Mouse (Mus musculus): ENCODE data around the gene Snrnp25. TPM values are rescaled to one million over a fixed set of nuclear protein-coding genes. Genes with fewer than 3 reads are reported as not detected.

Snrnp25 gene
- polyA plus RNA-seq, 1 experiment from 2014 or later = 61.1 TPM

GRCm38 (mm10) chr11:32238093-32238860 lies 33.1 kb downstream of the Snrnp25 start:
- Histone ChIP-seq H3K4me2 (replicated peaks; ENCODE audit: low read depth, low read length) (no peak overlapping the region), H3K36me3 (ENCODE audit: insufficient read depth, low read length) (peaks cover 28% of the 10 kb centered on the region), H3K4me3 (ENCODE audit: low read length) (no peak overlapping the region), H3K27ac (ENCODE audit: low read length) (no peak overlapping the region), H3K9me3 (ENCODE audit: low read length) (no peaks in the 10 kb centered on the region), H3K27me3 (ENCODE audit: insufficient read depth, low read length) (no peaks in the 10 kb centered on the region), H3K4me1 (ENCODE audit: insufficient read depth, low read length) (peaks cover 17% of the 10 kb centered on the region), H3K9ac (replicated peaks; ENCODE audit: low read length) (no peak overlapping the region)
- 63% methylated on average over 5 of the region's 5 CpGs for WGBS
- ATAC-seq (ENCODE audit: low FRiP score, low TSS enrichment) = 0 out of 2 replicates have a peak, but pooled peaks have one; percentile 26

- H3K36me3 ChIP-seq (ENCODE audit: insufficient read depth, low read length) = peaks cover 14% of the 10 kb centered on the region
- H3K27me3 ChIP-seq (ENCODE audit: insufficient read depth, low read length) = no peaks in the 10 kb centered on the region
- no peak overlapping the region for H3K9ac ChIP-seq (replicated peaks; ENCODE audit: low read length)
- H3K4me1 ChIP-seq (ENCODE audit: insufficient read depth, low read length) = peaks cover 20% of the 10 kb centered on the region
- ATAC-seq (ENCODE audit: low FRiP score, low TSS enrichment) = no peak
- no peak overlapping the region for H3K4me2 ChIP-seq (replicated peaks; ENCODE audit: low read depth, low read length)
- H3K9me3 ChIP-seq (ENCODE audit: low read length) = no peaks in the 10 kb centered on the region
- no peak overlapping the region for H3K27ac ChIP-seq (ENCODE audit: low read length)
- H3K4me3 ChIP-seq (ENCODE audit: low read length) = no peak overlapping the region
These were observed 36.2 kb downstream of the Snrnp25 start for GRCm38 (mm10) chr11:32241391-32241790.

DNA sequence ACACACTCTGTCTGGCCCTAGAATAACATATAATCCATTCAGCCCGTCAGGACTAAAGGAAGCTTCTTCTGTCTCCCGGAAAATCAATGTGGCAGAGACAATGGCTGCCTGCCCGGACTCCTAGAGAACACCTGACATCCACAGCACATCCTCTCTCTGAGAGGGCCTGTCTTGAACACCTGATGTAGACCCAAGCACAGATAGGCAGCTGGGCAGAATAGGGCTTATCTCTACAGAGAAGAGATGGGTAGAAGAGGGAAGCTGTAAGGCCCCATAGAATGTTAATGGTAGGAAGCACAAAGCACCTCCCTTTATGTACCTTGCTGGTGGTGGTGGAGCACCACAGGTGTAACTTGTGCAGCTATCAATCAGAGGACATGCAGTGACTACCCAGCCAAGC lies 37.0 kb downstream of the Snrnp25 start:
- Histone ChIP-seq H3K4me1 (ENCODE audit: insufficient read depth, low read length) (peaks cover 18% of the 10 kb centered on the region), H3K36me3 (ENCODE audit: insufficient read depth, low read length) (peaks cover 15% of the 10 kb centered on the region), H3K4me3 (ENCODE audit: low read length) (no peak overlapping the region), H3K27ac (ENCODE audit: low read length) (no peak overlapping the region), H3K27me3 (ENCODE audit: insufficient read depth, low read length) (no peaks in the 10 kb centered on the region), H3K9me3 (ENCODE audit: low read length) (no peaks in the 10 kb centered on the region), H3K9ac (replicated peaks; ENCODE audit: low read length) (no peak overlapping the region), H3K4me2 (replicated peaks; ENCODE audit: low read depth, low read length) (no peak overlapping the region)
- ATAC-seq (ENCODE audit: low FRiP score, low TSS enrichment) = no peak
- WGBS = 92% methylated on average over 3 of the region's 3 CpGs

- WGBS = 39% methylated on average over 7 of the region's 7 CpGs
- Histone ChIP-seq H3K9me3 (ENCODE audit: low read length) (no peaks in the 10 kb centered on the region), H3K27me3 (ENCODE audit: insufficient read depth, low read length) (no peaks in the 10 kb centered on the region), H3K4me3 (ENCODE audit: low read length) (no peak overlapping the region), H3K27ac (ENCODE audit: low read length) (peak overlapping the region; percentile 84), H3K36me3 (ENCODE audit: insufficient read depth, low read length) (peaks cover 22% of the 10 kb centered on the region), H3K9ac (replicated peaks; ENCODE audit: low read length) (no peak overlapping the region), H3K4me1 (ENCODE audit: insufficient read depth, low read length) (peaks cover 18% of the 10 kb centered on the region), H3K4me2 (replicated peaks; ENCODE audit: low read depth, low read length) (0 out of 2 replicates have a peak overlapping the region, but pooled peaks have one; percentile 8)
- ATAC-seq (ENCODE audit: low FRiP score, low TSS enrichment) = peak; percentile 85
These were observed 38.2 kb downstream of the Snrnp25 start for GRCm38 (mm10) chr11:32243205-32243955.

GRCm38 (mm10) chr11:32244064-32244463 lies 38.8 kb downstream of the Snrnp25 start:
- peaks cover 26% of the 10 kb centered on the region for H3K36me3 ChIP-seq (ENCODE audit: insufficient read depth, low read length)
- H3K27ac ChIP-seq (ENCODE audit: low read length) = peak overlapping the region; percentile 84
- no peak overlapping the region for H3K9ac ChIP-seq (replicated peaks; ENCODE audit: low read length)
- H3K4me2 ChIP-seq (replicated peaks; ENCODE audit: low read depth, low read length) = no peak overlapping the region
- no peaks in the 10 kb centered on the region for H3K9me3 ChIP-seq (ENCODE audit: low read length)
- no peak overlapping the region for H3K4me3 ChIP-seq (ENCODE audit: low read length)
- peaks cover 18% of the 10 kb centered on the region for H3K4me1 ChIP-seq (ENCODE audit: insufficient read depth, low read length)
- no peak for ATAC-seq (ENCODE audit: low FRiP score, low TSS enrichment)
- H3K27me3 ChIP-seq (ENCODE audit: insufficient read depth, low read length) = no peaks in the 10 kb centered on the region
- WGBS = 55% methylated on average over 3 of the region's 3 CpGs

- 75% methylated on average over 1 of the region's 1 CpGs for WGBS
These were observed 39.4 kb downstream of the Snrnp25 start for GRCm38 (mm10) chr11:32244617-32245016.

DNA sequence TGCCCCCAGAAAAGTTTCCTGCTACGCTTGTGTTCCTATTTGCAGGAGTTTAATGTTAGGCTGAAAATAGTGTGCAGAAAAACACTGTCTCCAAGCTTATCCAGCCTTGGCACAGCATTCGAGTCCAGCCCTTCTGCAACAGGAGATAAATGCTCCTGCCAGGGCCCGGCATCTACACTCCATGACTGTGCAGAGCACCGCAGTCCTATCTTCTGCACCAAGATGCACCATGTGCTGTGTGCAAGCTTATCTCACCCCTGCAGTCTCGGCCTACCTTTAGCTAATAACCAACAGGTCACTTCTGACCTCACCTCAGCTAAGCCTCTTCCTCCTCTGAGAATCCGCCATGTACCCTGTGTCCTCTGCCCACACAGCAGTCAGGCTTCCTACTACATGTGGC lies 40.4 kb downstream of the Snrnp25 start:
- 95% methylated on average over 6 of the region's 6 CpGs for WGBS
- Histone ChIP-seq H3K27me3 (ENCODE audit: insufficient read depth, low read length) (no peaks in the 10 kb centered on the region), H3K4me2 (replicated peaks; ENCODE audit: low read depth, low read length) (no peak overlapping the region), H3K4me1 (ENCODE audit: insufficient read depth, low read length) (peaks cover 18% of the 10 kb centered on the region), H3K27ac (ENCODE audit: low read length) (no peak overlapping the region), H3K9ac (replicated peaks; ENCODE audit: low read length) (no peak overlapping the region), H3K4me3 (ENCODE audit: low read length) (no peak overlapping the region), H3K36me3 (ENCODE audit: insufficient read depth, low read length) (peaks cover 16% of the 10 kb centered on the region; the same call in 1 of the 2 replicates), H3K9me3 (ENCODE audit: low read length) (no peaks in the 10 kb centered on the region)
- ATAC-seq (ENCODE audit: low FRiP score, low TSS enrichment) = no peak; the same call in 1 of the 2 replicates

More at GRCm38 (mm10) chr11:32244617-32245016, 39.4 kb downstream of the Snrnp25 start:
- H3K9me3 ChIP-seq (ENCODE audit: low read length) = no peaks in the 10 kb centered on the region
- H3K36me3 ChIP-seq (ENCODE audit: insufficient read depth, low read length) = peaks cover 24% of the 10 kb centered on the region
- H3K27ac ChIP-seq (ENCODE audit: low read length) = peak overlapping the region; percentile 84
- ATAC-seq (ENCODE audit: low FRiP score, low TSS enrichment) = no peak
- no peak overlapping the region for H3K9ac ChIP-seq (replicated peaks; ENCODE audit: low read length)
- no peak overlapping the region for H3K4me3 ChIP-seq (ENCODE audit: low read length)
- no peaks in the 10 kb centered on the region for H3K27me3 ChIP-seq (ENCODE audit: insufficient read depth, low read length)
- H3K4me1 ChIP-seq (ENCODE audit: insufficient read depth, low read length) = peaks cover 18% of the 10 kb centered on the region
- H3K4me2 ChIP-seq (replicated peaks; ENCODE audit: low read depth, low read length) = no peak overlapping the region

DNA sequence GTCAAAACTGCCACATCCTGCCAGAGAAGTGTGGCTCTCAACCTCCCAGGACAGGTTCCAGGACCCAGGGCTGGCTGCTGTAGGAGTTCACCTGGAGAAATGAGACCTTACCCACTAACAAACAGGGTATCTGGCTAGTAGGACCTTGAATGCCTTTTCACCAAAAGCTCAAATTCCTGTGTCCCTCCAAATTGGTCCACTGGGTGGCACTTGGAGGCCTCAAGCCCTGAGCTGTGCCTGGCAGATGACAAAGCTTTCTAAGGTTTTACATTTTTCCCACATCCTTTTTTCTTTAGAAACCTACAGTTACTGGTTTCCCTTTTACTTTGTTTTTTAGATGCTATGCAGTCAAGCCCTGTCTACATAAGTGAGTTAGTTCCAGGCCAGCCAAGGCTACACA lies 41.9 kb downstream of the Snrnp25 start:
- no peak for ATAC-seq (ENCODE audit: low FRiP score, low TSS enrichment)
- peaks cover 16% of the 10 kb centered on the region for H3K36me3 ChIP-seq (ENCODE audit: insufficient read depth, low read length)

GRCm38 (mm10) chr11:32248350-32248749 lies 43.1 kb downstream of the Snrnp25 start:
- H3K4me1 ChIP-seq (ENCODE audit: insufficient read depth, low read length) = peaks cover 14% of the 10 kb centered on the region
- no peak overlapping the region for H3K4me2 ChIP-seq (replicated peaks; ENCODE audit: low read depth, low read length)
- no peak overlapping the region for H3K9ac ChIP-seq (replicated peaks; ENCODE audit: low read length)
- no peaks in the 10 kb centered on the region for H3K9me3 ChIP-seq (ENCODE audit: low read length)
- H3K36me3 ChIP-seq (ENCODE audit: insufficient read depth, low read length) = peaks cover 16% of the 10 kb centered on the region
- 62% methylated on average over 3 of the region's 3 CpGs for WGBS
- no peak overlapping the region for H3K27ac ChIP-seq (ENCODE audit: low read length)
- no peaks in the 10 kb centered on the region for H3K27me3 ChIP-seq (ENCODE audit: insufficient read depth, low read length)
- H3K4me3 ChIP-seq (ENCODE audit: low read length) = no peak overlapping the region
- ATAC-seq (ENCODE audit: low FRiP score, low TSS enrichment) = no peak

More for the DNA sequence above, 41.9 kb downstream of the Snrnp25 start:
- H3K4me2 ChIP-seq (replicated peaks; ENCODE audit: low read depth, low read length) = no peak overlapping the region
- no peaks in the 10 kb centered on the region for H3K9me3 ChIP-seq (ENCODE audit: low read length)
- H3K4me3 ChIP-seq (ENCODE audit: low read length) = no peak overlapping the region
- H3K9ac ChIP-seq (replicated peaks; ENCODE audit: low read length) = no peak overlapping the region
- peaks cover 18% of the 10 kb centered on the region for H3K4me1 ChIP-seq (ENCODE audit: insufficient read depth, low read length)
- no peaks in the 10 kb centered on the region for H3K27me3 ChIP-seq (ENCODE audit: insufficient read depth, low read length)
- H3K27ac ChIP-seq (ENCODE audit: low read length) = no peak overlapping the region
